Mouse (Mus musculus) gastrocnemius, adult 8-10 months (tissue): ENCODE data around the gene Kri1. TPM values are rescaled to one million over a fixed set of nuclear protein-coding genes. Genes with fewer than 3 reads are reported as not detected.
"Not testable (repeated sequence)": the region's sequence is repeated elsewhere in the genome, so short reads cannot be mapped to it uniquely, and the experiment has no call there.

Experiments used
- DNase-seq, 2 experiments: peaks; one replicate each; pipeline ENCODE4 v3.0.0; 2022; ENCODE audit warnings: low spot score in 2 of 2
- total RNA-seq, 4 experiments: library from RNA; stranded (reverse); gene quantifications; 2 replicates each; pipeline ENCODE4 v1.2.4; 2022

Gene Kri1
- total RNA-seq, 4 experiments from 2014 or later: 8.4 to 13.0 (median 11.4) TPM

- DNase-seq: peak in 1 of 2 experiments; percentile 38
Measured at GRCm38 (mm10) chr9:21315421-21315820, 27.7 kb upstream of the Kri1 start.

- no peak for DNase-seq
Measured at GRCm38 (mm10) chr9:21314367-21315140, 26.8 kb upstream of the Kri1 start.

- DNase-seq: peak; percentile 65 to 73
Measured at GRCm38 (mm10) chr9:21313394-21313793, 25.6 kb upstream of the Kri1 start.

DNA sequence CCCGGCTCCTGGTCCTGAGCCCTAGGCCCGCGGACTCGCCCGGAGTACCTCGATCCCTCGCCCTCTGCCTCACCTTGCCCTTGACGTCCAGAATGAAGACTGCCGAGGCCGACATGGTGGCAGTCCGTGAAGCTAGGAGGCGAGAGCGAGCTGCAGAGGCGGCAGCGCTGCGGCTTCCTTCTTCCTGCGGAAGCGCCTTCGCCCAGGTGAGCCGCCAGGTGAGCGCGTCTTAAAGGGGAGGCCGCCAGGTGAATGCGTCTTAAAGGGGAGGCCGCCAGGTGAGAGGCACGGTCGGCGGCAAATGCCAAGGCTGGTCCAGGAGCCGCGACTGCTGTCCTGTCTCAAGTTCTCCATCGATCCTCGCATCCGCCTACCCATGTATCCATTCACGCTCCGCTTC is 24.4 kb upstream of the Kri1 start, which contains the start of gene Ap1m2:
TSS of gene Ap1m2 (minus strand) at position 204 of the 400 bp plus-strand sequence.
- no peak for DNase-seq

GRCm38 (mm10) chr9:21311695-21312094 is 23.9 kb upstream of the Kri1 start:
- DNase-seq: no peak

GRCm38 (mm10) chr9:21309150-21309741 is 21.5 kb upstream of the Kri1 start:
- DNase-seq: no peak

GRCm38 (mm10) chr9:21305065-21305464 is 17.3 kb upstream of the Kri1 start:
- DNase-seq: no peak

- no peak for DNase-seq
Measured at GRCm38 (mm10) chr9:21299014-21299413, 11.2 kb upstream of the Kri1 start.

GRCm38 (mm10) chr9:21292271-21292670 is 4.5 kb upstream of the Kri1 start:
- DNase-seq: no peak

- DNase-seq: not testable (repeated sequence)
Measured at GRCm38 (mm10) chr9:21291868-21292267, 4.1 kb upstream of the Kri1 start.

DNA sequence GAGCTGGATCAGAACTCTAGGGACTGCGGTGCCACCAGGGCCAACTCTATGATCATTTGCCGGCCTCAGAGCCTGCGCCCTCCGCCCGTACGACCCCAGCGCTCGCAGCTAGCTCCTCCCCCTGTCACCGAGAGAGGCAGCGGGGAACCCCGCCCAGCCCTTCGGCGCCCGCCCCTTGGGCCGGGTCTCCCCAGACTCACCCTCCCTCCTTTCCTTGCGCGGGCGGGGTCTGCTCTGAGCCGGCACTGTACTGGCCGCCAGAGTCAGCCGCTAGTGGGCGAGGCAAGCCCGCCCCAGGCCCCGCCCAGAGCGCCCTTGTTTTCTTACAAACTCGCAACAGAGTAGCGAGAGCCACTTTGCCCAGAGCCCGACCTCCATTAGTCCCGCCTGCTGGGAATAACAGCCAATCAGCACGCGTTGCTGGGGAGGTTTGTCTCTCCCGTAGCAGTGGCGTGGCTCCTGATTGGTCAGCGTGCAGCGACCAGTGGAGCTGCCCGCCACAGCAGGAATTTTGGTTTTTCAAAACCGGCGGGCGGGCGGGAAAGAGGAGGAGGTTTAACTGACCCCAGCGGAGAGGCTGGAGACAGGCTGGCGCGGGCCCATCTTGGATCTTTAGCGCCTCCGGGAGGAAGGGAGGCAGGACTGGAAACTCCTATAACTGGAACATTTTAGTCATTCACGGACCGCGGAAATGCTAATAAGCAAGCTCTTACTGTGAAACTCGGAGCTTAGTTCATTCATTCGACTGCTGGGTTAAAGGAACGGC is 3.4 kb upstream of the Kri1 start, which contains the start of gene Cdkn2d:
TSS of gene Cdkn2d (minus strand) at position 386 of the 766 bp plus-strand sequence.
- peak; percentile 100 for DNase-seq

DNA sequence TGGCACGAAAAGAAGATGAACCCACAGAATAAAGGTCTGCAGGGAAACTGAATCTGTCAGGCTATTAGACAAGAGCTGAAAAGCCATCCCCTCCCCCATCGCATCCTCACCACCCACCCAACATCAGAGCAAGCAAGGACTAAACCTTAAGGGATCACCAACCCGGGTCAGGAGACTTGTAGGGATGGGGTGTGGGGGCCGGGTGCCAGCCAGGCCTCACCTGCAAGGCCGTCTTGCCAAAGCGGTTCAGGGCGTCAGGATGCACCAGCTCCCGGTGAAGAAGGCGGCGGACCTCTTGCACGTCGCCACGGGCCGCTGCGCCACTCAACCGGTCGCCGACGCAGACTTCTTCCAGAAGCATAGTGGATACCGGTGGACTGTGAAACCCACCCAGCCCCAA is 2.8 kb upstream of the Kri1 start:
- DNase-seq: no peak

GRCm38 (mm10) chr9:21289337-21289671 is 1.5 kb upstream of the Kri1 start:
- DNase-seq: no peak

DNA sequence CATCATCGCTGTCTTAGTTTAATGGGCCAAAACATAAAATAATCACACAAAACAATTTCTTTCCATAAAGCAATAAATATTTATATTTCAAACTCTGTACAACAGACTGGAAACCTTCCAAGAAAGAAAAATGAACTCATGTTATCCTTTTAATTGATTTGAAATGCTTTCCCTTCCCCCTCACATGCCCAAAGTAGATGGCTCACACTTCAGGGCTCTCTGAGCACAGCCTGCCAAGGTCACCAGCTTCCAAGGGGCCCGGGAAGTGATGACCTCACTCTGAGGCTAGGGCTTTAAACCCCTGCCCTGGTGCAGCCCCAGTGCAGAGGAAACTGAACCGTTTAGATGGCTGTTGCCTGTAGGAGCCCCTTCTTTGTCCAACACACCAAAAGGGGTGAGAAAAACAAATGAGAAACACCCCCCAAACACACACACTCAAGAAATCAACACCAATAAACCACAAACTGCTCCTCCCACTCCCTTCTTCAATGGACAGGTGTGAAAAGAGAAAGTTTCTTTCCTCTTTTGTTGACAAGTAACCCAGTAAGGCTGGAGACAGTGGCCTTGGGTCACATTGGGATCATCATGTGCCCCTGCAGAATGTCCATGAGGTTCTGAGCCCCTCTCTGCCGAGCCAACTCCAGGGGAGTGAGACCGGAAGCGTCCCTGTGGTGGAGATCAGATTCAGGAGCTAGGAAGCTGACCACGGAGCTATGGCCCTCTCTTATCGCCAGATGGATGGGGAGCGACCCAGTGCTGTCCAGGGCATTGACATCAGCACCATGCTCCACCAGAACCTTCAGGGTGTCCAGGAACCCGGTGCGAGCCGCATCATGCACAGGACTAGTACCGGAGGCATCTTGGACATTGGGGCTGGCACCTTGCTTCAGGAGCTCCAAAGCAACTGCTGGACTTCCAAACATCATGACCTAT is 901 bp upstream of the Kri1 start:
- no peak for DNase-seq

- DNase-seq: no peak
Measured at GRCm38 (mm10) chr9:21286753-21287152, 1.0 kb downstream of the Kri1 start.

DNA sequence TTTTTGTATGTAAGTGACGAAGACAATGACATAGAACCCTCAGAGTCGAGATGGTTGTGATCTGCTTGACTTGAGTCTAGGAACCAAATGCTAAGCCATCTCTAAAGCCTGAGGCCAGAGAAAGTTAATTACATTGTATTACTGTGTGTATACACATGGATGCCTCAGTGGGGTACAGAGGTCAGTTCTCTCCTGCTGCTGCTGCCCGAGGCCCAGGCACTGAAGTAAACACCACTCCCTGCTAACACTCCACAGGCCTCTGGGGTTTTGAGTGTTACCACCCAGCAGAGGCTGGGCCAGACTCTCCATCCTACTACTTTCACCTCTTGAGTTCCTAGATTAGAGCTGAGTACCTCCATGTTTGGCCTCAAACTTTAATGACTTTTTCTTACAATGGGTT is 3.8 kb downstream of the Kri1 start:
- no peak for DNase-seq

- DNase-seq: no peak
Measured at GRCm38 (mm10) chr9:21283591-21283990, 4.2 kb downstream of the Kri1 start.

- no peak for DNase-seq
Measured at GRCm38 (mm10) chr9:21277776-21278175, 10.0 kb downstream of the Kri1 start.

DNA sequence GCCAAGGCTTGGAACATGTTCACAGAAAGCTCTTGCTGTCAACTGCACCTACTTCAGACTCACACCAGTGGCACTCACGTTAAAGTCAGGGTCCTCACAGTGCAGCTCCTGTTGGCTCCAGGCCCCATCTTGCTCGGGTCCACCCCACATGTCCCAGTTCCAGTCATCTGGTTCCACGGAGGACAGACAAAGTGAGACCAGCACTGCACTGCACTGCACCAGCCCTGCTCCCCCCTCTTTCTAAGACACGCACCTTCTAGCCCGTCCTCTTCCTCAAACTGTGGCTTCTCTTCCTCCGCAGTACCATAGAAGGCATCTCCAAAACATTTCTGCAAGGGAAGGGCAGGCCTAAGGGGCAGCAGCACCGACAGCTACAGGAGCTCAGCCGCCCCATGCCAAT is 11.5 kb downstream of the Kri1 start:
- DNase-seq: no peak

DNA sequence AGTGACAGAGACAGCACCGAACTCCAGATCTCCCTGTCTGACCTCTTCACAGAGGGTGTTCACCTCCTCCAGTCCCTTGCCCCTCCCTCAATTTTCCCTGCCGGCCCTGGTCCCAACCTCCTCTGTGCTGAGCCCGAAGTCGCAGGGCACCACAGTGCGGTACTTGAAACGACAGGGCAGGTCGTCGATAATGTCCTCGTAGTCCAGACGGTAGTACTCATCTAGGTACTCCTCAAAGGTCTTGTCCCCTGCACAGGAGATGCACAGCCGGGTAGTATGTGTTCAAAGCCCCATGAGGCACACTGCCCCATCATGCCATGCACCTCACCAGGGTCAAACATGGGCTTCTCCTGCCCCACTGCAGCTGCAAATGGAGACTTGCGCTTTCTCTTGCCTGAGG is 12.0 kb downstream of the Kri1 start:
- no peak for DNase-seq
